In genomic region chr11:90283159-90283558, GRCm38 (mm10) we compare ENCODE assay signal across 17 mouse cellular contexts.
"Had no signal": no experiment of that assay in that cellular context is flagged by ENCODE, and none has a peak within 500 bp of the region (broad histone marks: within the 10 kb centered on the region; RNA-seq: fewer than 3 reads in every experiment).

No protein-coding gene starts in this region.

- H3K9ac ChIP-seq: limb, embryonic 13.5 days; liver, embryonic 12.5 days; liver, embryonic 15.5 days; lung, embryonic 15.5 days had no signal

- H3K4me2 ChIP-seq: limb, embryonic 13.5 days; liver, embryonic 12.5 days; liver, embryonic 15.5 days; lung, embryonic 15.5 days; midbrain, embryonic 11.5 days had no signal

- H3K27ac ChIP-seq: limb, embryonic 10.5 days; limb, embryonic 13.5 days; liver, embryonic 12.5 days; liver, embryonic 15.5 days; lung, embryonic 15.5 days; stomach, postnatal 0 days had no signal

- H3K9me3 ChIP-seq: limb, embryonic 10.5 days; limb, embryonic 13.5 days; liver, embryonic 12.5 days; liver, embryonic 15.5 days; lung, embryonic 15.5 days had no signal

- DNase-seq: kidney, adult 11 months; kidney, adult 9 months; kidney, postnatal 14 days; kidney, postnatal 4 days; liver; lung, adult 18-20 months; lung, postnatal 10 days; lung, postnatal 36 days; midbrain, embryonic 14.5 days; thymus, postnatal 36 days had no signal

- ATAC-seq: liver, embryonic 12.5 days had no signal

- H3K4me3 ChIP-seq: limb, embryonic 10.5 days; limb, embryonic 13.5 days; liver, embryonic 12.5 days; liver, embryonic 15.5 days; lung, embryonic 15.5 days had no signal

- H3K4me1 ChIP-seq: limb, embryonic 10.5 days; limb, embryonic 13.5 days; liver, embryonic 12.5 days; liver, embryonic 15.5 days; lung, embryonic 15.5 days had no signal

- H3K27me3 ChIP-seq: limb, embryonic 13.5 days; liver, embryonic 12.5 days; liver, embryonic 15.5 days; lung, embryonic 15.5 days had no signal

- H3K36me3 ChIP-seq: limb, embryonic 10.5 days; limb, embryonic 13.5 days; liver, embryonic 12.5 days; liver, embryonic 15.5 days; lung, embryonic 15.5 days had no signal
